Mouse (Mus musculus): ENCODE data around the gene S100a16. TPM values are rescaled to one million over a fixed set of nuclear protein-coding genes. Genes with fewer than 3 reads are reported as not detected.

The S100a16 gene
- polyA plus RNA-seq, 1 experiment from 2014 or later: 32.3 TPM

GRCm38 (mm10) chr3:90576351-90577001 is 39.4 kb downstream of the S100a16 start:
- WGBS: 72% methylated on average over 10 of the region's 10 CpGs
- no peak overlapping the region for H3K27ac ChIP-seq
- H3K36me3 ChIP-seq (replicated peaks): no peaks in the 10 kb centered on the region
- no peak overlapping the region for H3K4me3 ChIP-seq
- no peak overlapping the region for H3K9ac ChIP-seq
- H3K27me3 ChIP-seq (replicated peaks): no peaks in the 10 kb centered on the region
- H3K4me1 ChIP-seq: no peaks in the 10 kb centered on the region
- no peaks in the 10 kb centered on the region for H3K9me3 ChIP-seq
- no peak for ATAC-seq (replicated peaks)
- no peak overlapping the region for H3K4me2 ChIP-seq

GRCm38 (mm10) chr3:90579433-90579832 is 42.4 kb downstream of the S100a16 start:
- Histone ChIP-seq H3K4me3 (no peak overlapping the region), H3K36me3 (replicated peaks) (no peaks in the 10 kb centered on the region), H3K4me2 (no peak overlapping the region), H3K9me3 (no peaks in the 10 kb centered on the region), H3K27me3 (replicated peaks) (no peaks in the 10 kb centered on the region), H3K4me1 (no peaks in the 10 kb centered on the region), H3K9ac (no peak overlapping the region), H3K27ac (no peak overlapping the region)
- WGBS: 80% methylated on average over 7 of the region's 7 CpGs
- ATAC-seq (replicated peaks): no peak

GRCm38 (mm10) chr3:90581141-90581540 is 44.1 kb downstream of the S100a16 start:
- H3K4me2 ChIP-seq: no peak overlapping the region
- no peak for ATAC-seq (replicated peaks)
- WGBS: 96% methylated on average over 5 of the region's 5 CpGs

GRCm38 (mm10) chr3:90582156-90582555 is 45.1 kb downstream of the S100a16 start:
- 97% methylated on average over 1 of the region's 1 CpGs for WGBS
- Histone ChIP-seq H3K9me3 (no peaks in the 10 kb centered on the region), H3K27me3 (replicated peaks) (no peaks in the 10 kb centered on the region), H3K4me2 (no peak overlapping the region), H3K4me3 (no peak overlapping the region), H3K4me1 (no peaks in the 10 kb centered on the region), H3K27ac (no peak overlapping the region), H3K36me3 (replicated peaks) (no peaks in the 10 kb centered on the region), H3K9ac (no peak overlapping the region)
- ATAC-seq (replicated peaks): no peak

More at GRCm38 (mm10) chr3:90581141-90581540, 44.1 kb downstream of the S100a16 start:
- no peaks in the 10 kb centered on the region for H3K4me1 ChIP-seq
- H3K9ac ChIP-seq: no peak overlapping the region
- H3K36me3 ChIP-seq (replicated peaks): no peaks in the 10 kb centered on the region
- H3K27ac ChIP-seq: no peak overlapping the region
- no peaks in the 10 kb centered on the region for H3K27me3 ChIP-seq (replicated peaks)
- no peaks in the 10 kb centered on the region for H3K9me3 ChIP-seq
- no peak overlapping the region for H3K4me3 ChIP-seq

GRCm38 (mm10) chr3:90582556-90582955 is 45.5 kb downstream of the S100a16 start:
- H3K9me3 ChIP-seq: no peaks in the 10 kb centered on the region
- no peak for ATAC-seq (replicated peaks)
- 89% methylated on average over 4 of the region's 4 CpGs for WGBS
- no peaks in the 10 kb centered on the region for H3K36me3 ChIP-seq (replicated peaks)
- H3K4me2 ChIP-seq: no peak overlapping the region
- no peak overlapping the region for H3K27ac ChIP-seq
- no peak overlapping the region for H3K4me3 ChIP-seq
- H3K4me1 ChIP-seq: no peaks in the 10 kb centered on the region
- H3K27me3 ChIP-seq (replicated peaks): no peaks in the 10 kb centered on the region
- no peak overlapping the region for H3K9ac ChIP-seq

- H3K4me2 ChIP-seq: no peak overlapping the region
- 40% methylated on average over 3 of the region's 3 CpGs for WGBS
- no peak overlapping the region for H3K27ac ChIP-seq
These were observed 46.8 kb downstream of the S100a16 start for GRCm38 (mm10) chr3:90583893-90584292.

GRCm38 (mm10) chr3:90585595-90585994 is 48.5 kb downstream of the S100a16 start:
- Histone ChIP-seq H3K4me2 (no peak overlapping the region), H3K36me3 (replicated peaks) (no peaks in the 10 kb centered on the region), H3K9ac (no peak overlapping the region), H3K4me1 (no peaks in the 10 kb centered on the region), H3K27me3 (replicated peaks) (no peaks in the 10 kb centered on the region), H3K4me3 (no peak overlapping the region), H3K27ac (no peak overlapping the region), H3K9me3 (no peaks in the 10 kb centered on the region)
- 37% methylated on average over 5 of the region's 5 CpGs for WGBS
- ATAC-seq (replicated peaks): peak; percentile 37; the same call in 1 of the 2 replicates

More at GRCm38 (mm10) chr3:90583893-90584292, 46.8 kb downstream of the S100a16 start:
- Histone ChIP-seq H3K4me3 (no peak overlapping the region), H3K9ac (no peak overlapping the region), H3K27me3 (replicated peaks) (no peaks in the 10 kb centered on the region), H3K36me3 (replicated peaks) (no peaks in the 10 kb centered on the region), H3K4me1 (no peaks in the 10 kb centered on the region), H3K9me3 (no peaks in the 10 kb centered on the region)
- ATAC-seq (replicated peaks): no peak

- Histone ChIP-seq H3K4me3 (no peak overlapping the region), H3K27me3 (replicated peaks) (no peaks in the 10 kb centered on the region), H3K4me2 (no peak overlapping the region), H3K9ac (no peak overlapping the region), H3K27ac (no peak overlapping the region), H3K4me1 (no peaks in the 10 kb centered on the region), H3K36me3 (replicated peaks) (no peaks in the 10 kb centered on the region), H3K9me3 (no peaks in the 10 kb centered on the region)
- WGBS: 86% methylated on average over 15 of the region's 15 CpGs
- no peak for ATAC-seq (replicated peaks)
These were observed 49.1 kb downstream of the S100a16 start for GRCm38 (mm10) chr3:90586016-90586643.

GRCm38 (mm10) chr3:90586906-90587305 is 49.9 kb downstream of the S100a16 start:
- no peak overlapping the region for H3K4me3 ChIP-seq
- H3K27ac ChIP-seq: no peak overlapping the region
- no peaks in the 10 kb centered on the region for H3K36me3 ChIP-seq (replicated peaks)
- H3K4me1 ChIP-seq: no peaks in the 10 kb centered on the region
- H3K4me2 ChIP-seq: no peak overlapping the region
- ATAC-seq (replicated peaks): no peak
- H3K9me3 ChIP-seq: no peaks in the 10 kb centered on the region
- H3K27me3 ChIP-seq (replicated peaks): no peaks in the 10 kb centered on the region
- 69% methylated on average over 10 of the region's 10 CpGs for WGBS
- no peak overlapping the region for H3K9ac ChIP-seq

GRCm38 (mm10) chr3:90587361-90588101 is 50.5 kb downstream of the S100a16 start:
- Histone ChIP-seq H3K36me3 (replicated peaks) (no peaks in the 10 kb centered on the region), H3K4me3 (no peak overlapping the region), H3K27ac (no peak overlapping the region), H3K9me3 (no peaks in the 10 kb centered on the region), H3K4me1 (no peaks in the 10 kb centered on the region), H3K9ac (no peak overlapping the region), H3K27me3 (replicated peaks) (no peaks in the 10 kb centered on the region), H3K4me2 (no peak overlapping the region)
- no peak for ATAC-seq (replicated peaks)
- WGBS: 89% methylated on average over 14 of the region's 14 CpGs

GRCm38 (mm10) chr3:90589390-90589789 is 52.3 kb downstream of the S100a16 start:
- Histone ChIP-seq H3K4me1 (no peaks in the 10 kb centered on the region), H3K9me3 (no peaks in the 10 kb centered on the region), H3K27ac (no peak overlapping the region), H3K9ac (no peak overlapping the region), H3K4me3 (no peak overlapping the region), H3K4me2 (no peak overlapping the region), H3K36me3 (replicated peaks) (no peaks in the 10 kb centered on the region), H3K27me3 (replicated peaks) (no peaks in the 10 kb centered on the region)
- ATAC-seq (replicated peaks): no peak
- 89% methylated on average over 6 of the region's 6 CpGs for WGBS

- no peaks in the 10 kb centered on the region for H3K9me3 ChIP-seq
- ATAC-seq (replicated peaks): no peak
- no peak within 1 kb of the TSS for H3K4me2 ChIP-seq
- no peak within 1 kb of the TSS for H3K27ac ChIP-seq
- no peaks in the 10 kb centered on the region for H3K27me3 ChIP-seq (replicated peaks)
- no peaks in the 10 kb centered on the region for H3K36me3 ChIP-seq (replicated peaks)
- H3K4me1 ChIP-seq: no peaks in the 10 kb centered on the region
- 84% methylated on average over 8 of the region's 8 CpGs for WGBS
- H3K4me3 ChIP-seq: no peak within 1 kb of the TSS
- H3K9ac ChIP-seq: no peak within 1 kb of the TSS
These were observed 52.9 kb downstream of the S100a16 start, which contains the start of gene S100a2 for GRCm38 (mm10) chr3:90589947-90590346. Gene S100a2 (plus strand): TSS chr3:90590247.
